Mouse (Mus musculus): ENCODE measurements around the gene Mitf.

Gene Mitf

DNA sequence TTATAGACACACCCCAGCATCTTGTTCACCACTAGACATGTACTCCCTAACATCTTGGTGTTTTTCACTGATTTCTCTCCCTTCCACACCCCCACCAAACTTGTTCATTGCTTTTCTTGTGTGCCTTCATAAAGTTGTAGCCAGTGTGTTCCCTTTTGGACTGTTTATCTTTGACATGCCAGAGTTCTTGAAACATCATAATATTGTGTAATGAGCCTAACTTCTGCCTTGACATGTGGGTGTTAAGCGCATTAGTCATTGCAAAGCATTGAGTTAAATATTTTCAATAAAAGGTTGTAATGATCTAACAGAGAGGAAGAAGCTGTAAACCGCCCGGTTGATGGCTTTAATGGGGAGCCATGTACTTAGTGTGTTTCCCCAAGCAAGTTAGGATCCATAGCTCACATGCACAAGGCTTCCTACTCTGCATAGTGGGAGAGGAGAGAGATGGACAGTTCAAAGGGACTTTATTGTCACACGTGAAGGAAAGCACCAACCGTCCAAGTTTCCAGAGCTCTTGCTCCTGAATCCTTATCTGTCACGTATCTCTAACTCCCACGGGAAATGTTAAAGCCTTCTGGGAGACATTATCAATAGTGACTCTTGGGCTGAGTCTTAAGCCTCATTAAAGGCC, 19.9 kb downstream of the Mitf start:
- DNase-seq, result no peak

DNA sequence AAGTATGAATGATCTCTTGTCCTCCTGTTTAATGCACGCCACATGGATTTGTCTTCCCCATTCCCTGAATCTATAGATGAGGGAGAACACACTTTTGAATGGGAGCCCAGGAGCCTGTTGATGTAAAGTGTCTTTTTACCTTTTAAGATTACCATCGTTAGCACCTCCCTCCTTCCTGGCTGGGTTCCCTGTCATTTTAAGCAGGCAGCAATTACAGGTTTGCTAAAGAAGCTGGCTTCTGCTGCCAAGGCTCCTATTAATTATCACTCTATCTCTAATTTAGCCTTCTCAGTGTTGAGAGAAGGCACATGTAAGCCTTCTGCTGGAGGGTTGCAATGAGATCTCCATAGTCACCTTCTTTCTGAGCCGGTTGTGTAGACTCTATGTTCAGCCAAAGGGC, 21.2 kb downstream of the Mitf start:
- no peak for DNase-seq

DNA sequence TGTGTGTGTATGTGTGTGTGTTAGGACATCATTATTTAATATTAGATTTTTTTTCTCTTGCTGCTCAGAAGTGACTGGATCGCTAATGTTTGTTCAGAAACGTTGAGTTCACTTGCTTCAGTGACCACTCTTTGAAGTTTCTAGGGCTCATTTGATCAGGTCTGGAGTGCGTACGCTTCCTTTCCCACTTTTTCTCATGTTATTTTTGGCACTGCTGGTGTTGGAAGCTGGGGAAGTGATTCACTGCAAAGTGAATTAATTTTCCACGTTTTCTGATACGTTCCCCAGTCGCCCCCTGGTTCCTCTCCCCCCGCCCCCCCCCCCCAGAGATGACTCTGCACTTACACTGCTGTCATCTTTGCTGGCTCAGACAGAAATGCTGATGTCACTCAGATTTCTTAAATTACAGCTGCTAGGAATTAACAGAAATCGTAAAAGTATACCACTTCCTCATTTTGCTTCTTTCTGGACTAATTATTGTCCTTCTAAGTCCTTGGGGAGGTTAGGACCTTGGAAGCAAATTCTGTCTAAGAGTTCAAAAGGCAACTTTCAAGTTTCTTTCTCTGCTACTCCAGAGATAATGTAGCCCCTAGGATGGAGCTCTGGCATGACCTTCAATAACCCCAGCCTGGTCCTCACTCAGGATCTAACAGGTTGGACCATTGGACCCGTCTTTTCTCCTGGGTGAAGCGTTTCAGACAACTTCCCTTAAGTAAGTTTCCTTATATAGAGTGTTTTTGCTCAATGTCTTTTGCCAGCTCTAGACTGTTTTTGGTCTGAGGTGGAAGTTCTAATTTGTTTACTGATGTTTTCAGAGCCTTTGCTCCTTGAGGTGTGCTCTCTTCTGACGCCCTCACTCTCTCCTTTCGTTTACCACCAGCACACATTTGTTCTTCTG, 22.2 kb downstream of the Mitf start:
- DNase-seq, result no peak

DNA sequence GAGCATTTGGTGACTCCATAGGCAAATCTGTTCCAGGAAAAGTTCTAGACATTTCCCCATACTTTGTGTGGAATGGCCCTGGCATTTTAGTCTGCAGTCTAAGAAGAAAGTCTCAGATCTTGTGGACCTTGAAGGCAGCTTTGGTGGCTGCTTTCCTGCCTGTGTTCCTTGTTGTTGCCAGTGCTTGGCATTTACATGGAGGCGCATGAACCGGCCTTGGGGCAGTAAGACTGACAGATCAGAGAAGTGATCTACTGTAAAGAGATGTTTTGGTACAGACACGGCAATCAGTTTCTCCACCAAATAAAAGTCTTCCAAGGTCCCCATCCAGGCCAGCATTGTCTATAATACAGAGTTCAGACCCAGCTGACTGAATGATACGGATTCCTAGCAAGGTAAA, 25.6 kb downstream of the Mitf start:
- DNase-seq, result no peak

DNA sequence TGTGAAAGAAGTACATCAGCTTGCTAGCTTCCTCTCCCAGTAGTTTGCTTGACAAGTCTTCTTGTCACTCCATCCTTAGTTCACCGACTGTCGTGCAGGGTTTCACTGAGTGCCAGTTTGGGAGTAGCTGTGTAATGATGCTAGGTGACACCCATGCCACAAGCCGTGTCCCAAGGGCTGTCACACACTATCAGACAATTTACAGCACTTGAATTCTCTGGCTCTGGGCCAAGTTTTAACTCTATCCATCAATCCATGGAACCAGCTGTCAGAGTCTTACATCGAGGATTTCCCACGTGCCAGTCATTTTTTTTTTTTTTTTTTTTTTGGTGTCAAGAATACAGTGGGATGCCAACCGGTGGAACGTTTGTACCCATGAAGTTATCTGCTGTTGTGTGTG, 29.3 kb downstream of the Mitf start:
- DNase-seq, result no peak

DNA sequence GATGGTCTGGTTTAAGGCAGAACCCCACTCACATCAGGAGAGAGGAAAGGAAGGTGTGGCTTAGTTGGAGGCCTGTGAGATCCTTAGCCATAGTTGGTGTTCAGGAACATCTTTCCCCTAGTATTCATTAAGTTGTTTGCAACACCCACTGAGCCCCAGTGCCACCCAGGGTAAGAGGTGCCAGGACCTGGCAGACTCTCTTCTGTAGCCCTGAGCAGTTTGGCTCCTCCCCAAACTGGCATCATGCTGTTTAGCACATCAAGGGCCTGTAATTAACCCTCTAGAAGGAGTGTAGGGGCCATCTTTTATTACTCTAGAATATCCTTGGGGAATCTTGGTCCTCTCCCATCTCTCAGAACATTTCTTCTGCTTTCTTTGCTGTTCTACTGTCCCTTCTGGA, 30.9 kb downstream of the Mitf start:
- DNase-seq, result peak; percentile 25 to 30

DNA sequence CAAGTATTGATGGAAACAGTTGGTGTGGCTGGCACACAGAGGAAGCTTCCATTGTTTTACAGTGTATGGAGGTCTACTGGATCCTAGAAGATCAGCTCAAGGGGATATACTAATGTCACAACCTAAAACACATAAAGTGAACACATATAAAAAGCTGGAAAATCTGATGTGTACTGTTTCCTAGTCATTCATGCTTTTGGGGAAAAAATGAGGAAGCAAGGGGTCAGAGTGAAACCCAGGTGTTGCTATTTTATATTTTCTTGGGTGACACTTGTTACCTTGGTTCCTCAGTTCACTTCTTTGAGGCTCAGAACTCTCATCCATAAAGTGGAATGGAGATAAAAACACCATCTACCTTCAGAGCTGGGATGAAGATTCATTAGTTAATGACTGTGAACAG, 32.7 kb downstream of the Mitf start:
- DNase-seq, result no peak

DNA sequence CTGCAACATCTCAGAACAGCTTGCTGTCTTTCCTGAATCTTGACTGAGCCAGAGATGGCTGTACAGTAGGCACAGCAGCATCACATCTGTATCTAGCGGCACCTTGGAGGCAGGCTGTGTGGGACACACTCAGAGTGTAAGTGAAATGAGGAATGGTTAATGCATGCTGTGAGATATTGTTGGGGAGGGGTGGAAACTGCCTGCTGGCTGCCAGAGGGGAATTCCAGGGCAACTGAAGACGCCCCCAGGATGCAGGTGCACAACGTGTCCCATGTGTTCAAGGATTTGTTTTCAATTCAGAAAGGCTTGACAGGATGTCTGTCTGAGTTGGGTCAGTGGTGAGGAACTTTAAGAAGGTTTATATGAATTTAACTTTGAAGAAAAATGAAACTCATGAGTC, 37.3 kb downstream of the Mitf start:
- DNase-seq, result no peak

DNA sequence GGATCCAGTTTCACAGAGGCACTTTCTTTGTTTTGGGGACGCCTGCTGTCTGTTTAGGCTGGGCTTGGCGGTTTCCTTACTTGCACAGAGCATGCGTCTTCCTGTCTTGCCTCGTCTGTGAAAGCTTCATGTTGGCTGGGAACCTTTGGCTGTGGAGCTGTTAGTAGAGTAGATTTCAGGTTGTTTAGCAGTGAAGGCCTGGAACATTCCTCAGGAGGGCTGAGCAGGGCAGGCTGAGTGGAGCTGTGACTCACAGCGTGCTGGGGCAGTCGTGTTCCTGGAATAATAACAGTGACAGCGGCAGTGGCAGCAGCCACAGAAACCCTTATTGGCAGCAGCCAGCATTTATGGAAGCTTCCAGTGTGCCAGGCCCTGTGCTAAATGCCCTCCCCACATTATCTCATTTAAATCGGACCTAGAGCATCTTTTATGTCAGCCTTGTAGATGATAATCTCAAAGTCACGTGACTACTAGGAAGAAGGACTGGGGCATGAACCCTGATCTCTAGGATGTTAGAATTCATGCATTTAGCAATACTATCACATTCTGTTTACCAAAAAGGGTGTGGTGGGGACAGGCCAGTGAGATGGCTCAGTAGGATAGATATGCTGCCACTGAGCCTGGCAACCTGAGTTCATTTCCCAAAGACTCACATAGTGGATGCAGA, 41.5 kb downstream of the Mitf start:
- no peak for DNase-seq

DNA sequence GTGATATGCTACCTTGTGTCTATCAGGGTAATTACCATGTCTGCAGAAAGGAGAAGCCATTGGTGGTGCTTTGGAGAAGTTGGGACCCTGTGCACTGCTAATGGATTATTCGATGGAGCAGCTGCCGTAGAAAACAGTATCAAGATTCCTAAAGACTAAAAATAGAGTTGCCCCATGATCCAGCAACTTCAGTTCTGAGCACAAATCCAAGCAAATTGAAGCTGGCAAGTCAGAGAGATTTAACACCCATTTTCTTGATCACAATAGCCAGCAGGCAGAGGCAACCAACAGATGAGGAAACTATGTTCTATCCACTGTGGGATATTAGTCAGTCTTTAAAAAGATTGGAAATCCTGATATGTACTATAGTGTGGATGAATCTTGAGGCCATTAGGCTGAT, 47.4 kb downstream of the Mitf start:
- no peak for DNase-seq

DNA sequence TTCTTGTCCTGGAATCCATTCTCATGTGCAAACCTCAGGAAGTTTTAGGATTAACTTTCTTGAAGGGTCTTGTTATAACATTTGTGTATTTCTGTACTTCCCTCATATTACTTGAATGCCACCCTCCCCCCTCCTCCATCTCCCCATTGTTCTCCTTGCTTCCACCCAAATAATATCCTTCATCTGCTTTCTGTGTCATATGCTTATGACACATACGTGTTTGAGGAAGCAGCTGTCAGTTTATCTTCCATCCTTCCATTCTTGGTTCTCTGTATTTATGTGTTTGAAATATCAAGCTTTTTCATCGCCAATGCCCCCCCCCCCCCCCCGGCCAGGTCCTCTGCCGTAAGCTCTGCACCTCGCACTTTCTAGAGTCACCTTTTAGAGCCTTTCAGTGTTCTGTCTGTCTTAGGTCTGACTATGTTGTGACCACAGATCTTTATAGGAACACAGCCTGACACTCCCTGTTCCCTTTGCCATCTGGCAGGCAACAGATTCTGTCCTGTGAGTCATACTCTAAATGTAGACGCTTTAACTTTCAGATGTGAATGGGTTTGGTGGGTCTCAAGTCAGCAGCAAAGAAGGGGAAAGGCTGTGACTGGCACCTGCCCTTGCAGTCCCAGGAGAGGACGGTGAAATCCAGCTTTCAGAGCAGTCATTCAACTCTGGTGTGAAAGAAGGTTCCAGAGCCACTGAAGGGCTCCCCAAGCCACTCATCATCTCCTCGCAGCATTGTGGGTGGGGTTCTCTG, 48.7 kb downstream of the Mitf start:
- DNase-seq, result no peak

DNA sequence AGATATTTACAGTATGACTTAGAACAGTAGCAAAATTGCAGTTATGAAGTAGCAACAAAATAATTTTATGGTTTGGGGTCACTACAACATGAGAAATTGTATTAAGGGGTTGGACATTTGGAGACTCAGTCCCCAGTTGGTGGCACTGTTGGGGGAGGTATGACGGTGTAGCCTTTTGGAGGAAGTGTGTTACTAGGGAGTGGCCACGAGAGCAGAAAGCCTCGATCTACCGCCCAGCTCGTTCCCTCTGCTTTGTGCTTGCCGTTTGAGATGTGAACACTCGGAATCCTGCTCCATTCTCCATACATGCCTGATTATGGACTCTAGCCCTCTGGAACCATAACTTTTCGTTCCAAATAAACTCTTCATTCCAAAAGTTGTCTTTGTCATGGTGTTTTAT, 49.6 kb downstream of the Mitf start:
- no peak for DNase-seq

DNA sequence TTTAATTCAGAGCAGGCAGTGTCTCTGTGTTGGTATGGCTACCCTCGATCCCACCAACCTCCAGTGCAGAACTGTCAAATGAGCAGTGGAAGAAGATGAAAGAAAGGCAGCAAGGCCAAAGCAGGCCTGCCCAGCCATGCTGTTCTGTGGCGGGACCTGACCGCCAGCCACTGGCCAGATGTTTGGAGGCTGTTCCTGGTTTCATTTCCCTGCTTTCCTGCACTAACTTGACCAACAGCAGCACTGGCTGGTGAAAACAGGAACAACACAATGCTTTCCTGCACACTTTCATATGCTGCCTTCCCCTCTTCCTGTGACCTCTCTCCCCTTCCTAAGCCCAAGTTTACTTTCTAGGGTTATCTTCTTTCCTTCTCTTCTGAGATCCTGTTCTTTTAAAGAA, 50.8 kb downstream of the Mitf start:
- DNase-seq, result no peak

DNA sequence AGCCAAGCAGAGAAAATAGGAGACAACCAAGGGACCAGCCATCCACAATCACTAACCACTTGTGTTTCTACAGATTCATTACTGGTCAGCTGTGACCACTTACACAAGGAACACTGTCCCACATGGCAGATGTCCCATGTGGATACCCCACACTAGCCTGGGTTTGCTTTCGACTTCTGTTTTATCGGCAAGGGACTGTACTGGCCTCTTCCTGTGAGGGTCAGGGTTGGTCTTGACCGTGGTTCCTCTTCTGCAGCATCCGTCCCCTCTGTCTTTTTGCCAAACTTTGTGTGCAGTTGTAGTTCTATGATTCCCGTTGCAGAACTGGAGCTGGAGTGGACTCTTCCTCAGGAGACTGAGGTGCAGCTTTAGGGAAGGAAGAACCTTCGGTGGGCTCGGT, 59.7 kb downstream of the Mitf start:
- no peak for DNase-seq

DNA sequence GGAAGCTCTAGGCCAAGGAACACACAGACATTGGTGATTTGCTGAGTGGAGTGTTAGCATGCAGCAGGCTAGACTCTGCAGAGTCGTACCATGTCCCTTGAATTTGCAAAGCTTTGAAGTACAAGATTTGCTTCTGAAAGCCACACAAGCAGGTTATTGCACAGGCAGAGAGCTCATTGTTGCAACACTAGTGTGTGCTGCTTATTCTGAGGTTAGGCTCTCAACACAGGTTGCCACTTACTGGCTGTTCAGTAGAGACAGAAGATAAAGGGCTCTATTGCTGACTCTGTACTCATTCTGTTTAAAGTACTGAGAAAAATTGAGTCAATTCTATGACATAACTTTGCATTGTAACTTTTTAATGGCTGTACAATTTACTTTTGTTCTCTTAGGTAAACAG, 61.2 kb downstream of the Mitf start:
- no peak for DNase-seq

DNA sequence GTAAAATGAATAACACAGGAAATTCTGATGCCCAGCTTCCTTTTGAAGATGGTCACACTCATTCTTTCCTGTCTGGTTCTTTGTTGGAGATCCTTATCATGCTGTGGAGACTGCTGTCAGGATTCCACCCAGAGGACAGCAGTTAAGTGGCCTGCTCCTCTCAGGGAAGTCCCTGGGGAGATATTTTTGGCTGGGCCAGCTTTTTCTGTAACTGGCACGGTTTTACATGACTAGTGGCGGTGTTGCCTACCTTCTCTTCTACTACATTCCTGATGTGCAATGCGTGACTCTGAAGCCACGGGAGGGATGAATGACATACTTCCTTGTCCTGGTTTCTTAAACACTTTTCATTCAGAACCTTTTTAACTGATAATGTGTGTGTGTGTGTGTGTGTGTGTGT, 63.1 kb downstream of the Mitf start:
- DNase-seq, result no peak

DNA sequence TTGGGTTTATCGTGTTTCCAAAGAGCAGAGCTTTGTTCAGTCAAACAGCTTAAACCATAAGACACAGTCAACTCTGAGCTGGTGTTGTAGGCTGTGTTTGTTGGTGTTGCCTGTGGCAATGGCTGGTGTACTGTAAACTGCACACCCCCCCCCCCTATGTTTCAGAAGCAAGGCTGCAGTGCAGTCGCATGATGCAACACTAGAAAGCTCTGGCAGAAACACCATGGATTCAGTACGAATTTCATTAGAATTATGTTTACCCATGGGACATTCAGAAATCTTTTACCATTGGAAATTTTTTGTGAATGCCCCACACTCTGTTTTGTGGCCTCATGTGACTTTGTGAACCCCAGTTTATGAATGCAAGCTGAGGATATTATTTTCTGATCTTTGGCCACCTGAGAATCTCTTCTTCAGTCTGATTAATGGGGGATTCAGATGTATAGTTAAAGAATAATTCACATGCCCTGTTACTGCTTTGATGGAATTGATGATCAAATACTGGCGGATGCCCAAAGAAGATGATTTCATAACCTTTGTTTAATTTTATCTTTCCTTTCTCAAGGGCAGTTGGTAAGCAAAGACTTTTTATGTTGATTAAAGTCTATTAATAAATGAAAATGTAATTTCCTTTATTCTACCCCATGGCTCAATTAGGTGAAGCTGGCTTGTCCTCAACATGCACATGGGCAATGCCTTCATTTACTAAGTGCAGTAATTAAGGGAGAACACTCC, 64.6 kb downstream of the Mitf start:
- no peak for DNase-seq

DNA sequence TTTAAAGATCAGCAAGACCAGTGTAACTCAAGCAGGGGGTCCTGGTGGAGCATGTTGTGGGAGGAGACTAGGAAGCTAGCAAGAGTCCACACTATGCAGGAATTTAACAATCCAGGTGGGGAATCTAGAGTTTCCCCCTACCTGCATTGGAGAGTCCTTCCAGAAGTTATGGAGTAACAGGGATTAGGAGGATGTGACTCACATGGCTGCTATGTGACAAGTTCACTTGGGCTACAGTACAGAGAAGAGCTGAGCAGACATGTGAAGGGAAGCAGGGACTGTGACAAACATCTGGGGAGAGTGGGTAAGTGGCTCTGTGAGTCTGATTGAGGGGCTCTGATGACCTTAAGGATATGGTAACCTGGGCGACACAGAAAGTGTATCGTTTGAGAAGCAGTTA, 66.2 kb downstream of the Mitf start:
- DNase-seq, result no peak

DNA sequence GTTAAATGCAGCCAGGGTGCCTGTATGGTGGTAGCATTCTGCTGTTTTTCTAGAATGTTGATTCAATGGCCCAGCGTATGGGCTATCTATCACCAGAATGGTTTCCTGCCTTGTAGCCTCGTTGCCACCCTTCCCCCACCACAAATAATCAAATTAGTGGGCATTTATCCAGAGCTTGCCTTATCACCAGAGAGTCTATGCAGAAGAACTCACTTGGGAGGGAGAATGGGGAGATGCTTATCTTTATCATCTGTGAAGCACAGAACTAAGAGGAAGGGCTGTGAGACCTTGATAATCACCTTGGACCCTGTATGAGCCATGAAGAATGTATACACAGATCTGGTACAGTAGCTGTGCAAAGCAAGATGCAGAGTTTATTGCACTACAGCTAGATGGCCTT, 70.1 kb downstream of the Mitf start:
- no peak for DNase-seq

DNA sequence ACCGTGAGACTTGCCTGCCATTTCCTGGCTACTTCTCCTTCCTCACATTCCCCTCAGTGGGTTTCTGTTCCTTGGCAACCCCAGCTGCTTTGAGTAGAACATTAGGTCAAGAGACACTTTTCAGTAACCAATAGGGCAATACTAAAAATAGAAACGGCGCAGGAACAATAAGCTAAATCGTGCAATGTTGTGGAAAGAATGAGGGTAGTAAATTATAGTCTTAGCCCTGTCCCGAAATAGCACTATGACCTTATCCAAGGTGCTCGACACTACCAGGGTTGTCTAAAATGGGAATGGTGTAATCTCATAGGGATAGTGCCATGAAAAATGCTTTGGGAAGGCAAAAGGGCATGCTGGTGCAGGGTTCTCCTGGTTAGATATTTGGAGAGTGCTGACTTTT, 70.6 kb downstream of the Mitf start:
- no peak for DNase-seq

DNA sequence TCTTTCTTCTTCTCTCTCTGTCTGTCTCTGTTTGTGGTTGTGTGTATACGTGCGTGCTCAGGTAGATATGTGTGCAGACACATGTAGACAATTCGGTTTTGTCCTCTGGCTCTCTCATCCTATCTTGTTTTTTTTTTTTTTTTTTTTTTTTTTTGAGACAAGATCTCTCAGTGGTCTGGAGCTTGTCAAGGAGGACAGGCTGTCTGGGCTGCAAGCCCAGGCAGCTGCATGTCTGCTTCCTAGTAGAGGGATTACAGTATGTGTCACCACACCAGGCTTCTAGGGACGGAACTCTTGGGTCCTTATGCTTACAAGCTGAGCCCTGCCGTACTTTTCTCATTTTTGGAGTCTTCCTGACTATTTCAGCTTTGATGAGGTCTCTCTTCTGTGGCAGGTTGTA, 73.5 kb downstream of the Mitf start:
- DNase-seq, result no peak

DNA sequence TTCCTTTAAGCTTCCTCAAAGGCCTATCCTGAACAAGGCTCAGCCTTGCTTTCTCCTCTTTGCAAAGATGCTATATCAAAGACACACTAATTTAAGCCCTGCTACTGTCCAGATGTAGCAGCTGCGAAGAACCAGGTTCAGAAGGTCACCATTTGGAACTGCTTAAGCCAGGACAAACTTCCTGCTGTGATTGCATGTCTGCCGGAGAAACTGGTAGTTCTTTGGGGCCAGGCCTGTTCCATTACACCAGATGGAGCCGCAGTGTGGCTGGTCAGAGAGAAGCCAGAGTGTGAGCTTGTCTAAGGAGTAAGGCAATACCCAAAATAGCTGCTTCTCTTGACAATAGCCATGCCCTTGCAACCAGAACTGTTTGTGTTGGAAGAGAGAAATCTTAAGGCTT, 75.1 kb downstream of the Mitf start:
- DNase-seq, result peak; percentile 67 to 80

DNA sequence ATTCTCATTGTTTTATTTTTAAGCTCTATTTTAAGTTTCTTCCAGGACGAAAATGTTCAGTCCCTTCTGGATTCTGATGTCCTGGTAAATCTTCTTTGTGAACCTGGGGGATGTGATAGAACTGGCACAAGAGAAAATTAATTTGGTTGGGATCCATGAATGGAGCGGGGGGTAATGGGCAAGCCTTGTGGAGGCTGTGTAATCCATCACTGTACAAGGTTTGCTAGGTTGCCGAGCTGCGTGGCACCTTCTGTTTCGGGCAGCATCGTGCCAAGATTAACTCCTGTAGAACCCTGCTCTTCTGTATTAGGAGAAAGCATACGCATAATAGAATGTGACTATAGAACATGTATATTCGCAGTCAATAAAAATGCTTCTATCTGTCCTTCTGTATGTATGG, 76.1 kb downstream of the Mitf start:
- DNase-seq, result peak; percentile 78 to 88
